Mouse (Mus musculus): ENCODE measurements at regions not wholly inside any gene's neighbourhood (a gene's known extent, or its start where the extent isn't known, plus 50 kb on each side); places are given as distances from the start of the nearest gene placed in this dataset.
A peak's percentile ranks its signal among the peaks of the same experiment; 100 is the strongest.

GRCm38 (mm10) chr8:47615061-47615460 lies 60.3 kb downstream of the Ing2 start:
- peak; percentile 28 for DNase-seq (ENCODE audit: low read depth, low spot score)

- peak; percentile 28 for DNase-seq (ENCODE audit: low read depth, low spot score)
These were observed 63.5 kb downstream of the Ing2 start for GRCm38 (mm10) chr8:47611773-47612433.

- DNase-seq (ENCODE audit: low read depth, low spot score): no peak
These were observed 65.4 kb downstream of the Ing2 start for GRCm38 (mm10) chr8:47609969-47610368.

GRCm38 (mm10) chr8:47604198-47604835 lies 70.9 kb downstream of the Rwdd4a start:
- DNase-seq (ENCODE audit: low read depth, low spot score): no peak

Data from brain, adult 2 months (tissue).